Mouse (Mus musculus) heart, embryonic 12.5 days (tissue): ENCODE results near the gene Dnttip1. TPM values are rescaled to one million over a fixed set of nuclear protein-coding genes. Genes with fewer than 3 reads are reported as not detected.
A peak's percentile ranks its signal among the peaks of the same experiment; 100 is the strongest.

Experiments used
- ATAC-seq: fragments of 200-750 bp; cut with Nextera tagmentation; 2 replicates; pipeline ENCODE4 v1.8.0; 2017; ENCODE audit warnings: moderate TSS enrichment, moderate library complexity; ENCODE audit not compliant: insufficient number of reproducible peaks, low FRiP score
- H3K27ac ChIP-seq: fragments of 300-500 bp; sonication (generic); 2 replicates; pipeline ENCODE4 v1.5.1; 2016; ENCODE audit warnings: mild to moderate bottlenecking, moderate library complexity; ENCODE audit not compliant: poor library complexity, severe bottlenecking
- H3K27me3 ChIP-seq: fragments of 300-500 bp; sonication (generic); replicated peaks from 2 replicates; pipeline ENCODE4 v1.6.1; 2016; ENCODE audit warnings: mild to moderate bottlenecking, moderate library complexity
- H3K36me3 ChIP-seq: fragments of 300-500 bp; sonication (generic); 2 replicates; pipeline ENCODE4 v1.6.1; 2016; ENCODE audit warnings: mild to moderate bottlenecking, moderate library complexity
- H3K4me1 ChIP-seq: fragments of 300-500 bp; sonication (generic); replicated peaks from 2 replicates; pipeline ENCODE4 v1.6.1; 2016; ENCODE audit warnings: mild to moderate bottlenecking
- H3K4me2 ChIP-seq: fragments of 300-500 bp; sonication (generic); 2 replicates; pipeline ENCODE4 v1.6.1; 2016; ENCODE audit warnings: mild to moderate bottlenecking, moderate library complexity
- H3K4me3 ChIP-seq: fragments of 300-500 bp; sonication (generic); 2 replicates; pipeline ENCODE4 v1.5.1; 2016; ENCODE audit warnings: mild to moderate bottlenecking
- H3K9ac ChIP-seq: fragments of 300-500 bp; sonication (generic); 2 replicates; pipeline ENCODE4 v1.6.1; 2016; ENCODE audit warnings: mild to moderate bottlenecking, moderate library complexity
- H3K9me3 ChIP-seq: fragments of 300-500 bp; sonication (generic); replicated peaks from 2 replicates; pipeline ENCODE4 v1.6.1; 2016; ENCODE audit warnings: mild to moderate bottlenecking, moderate library complexity
- WGBS: fragments of 180-500 bp; shearing (Covaris S2); methylation state at CpG from one replicate; pipeline ENCODE4 v1.1.7; 2016; 5-methylcytosine and 5-hydroxymethylcytosine counted together
- polyA plus RNA-seq: library from polyadenylated mRNA; unstranded; fragments of >200 nt; fragmentation: Nextera tagmentation; extraction: Ambion mirVana; gene quantifications from 2 replicates; pipeline ENCODE4 v1.2.1, GENCODE M21; 2016

The Dnttip1 gene
- polyA plus RNA-seq, 1 experiment from 2014 or later, result 62.9 TPM

- peaks cover 40% of the 10 kb centered on the region for H3K36me3 ChIP-seq
- no peaks in the 10 kb centered on the region for H3K27me3 ChIP-seq
- peaks cover 21% of the 10 kb centered on the region for H3K4me1 ChIP-seq
- peak within 1 kb of the TSS; percentile 89 for H3K4me2 ChIP-seq
- ATAC-seq, result peak; percentile 97
- peak within 1 kb of the TSS; percentile 88 for H3K9ac ChIP-seq
- H3K27ac ChIP-seq, result peak within 1 kb of the TSS; percentile 82
- H3K4me3 ChIP-seq, result peak within 1 kb of the TSS; percentile 85
- no peaks in the 10 kb centered on the region for H3K9me3 ChIP-seq
- WGBS, result under 1% methylated on average over 47 of the region's 47 CpGs
These were observed 58.9 kb downstream of the Dnttip1 start, which contains the start of the genes Acot8 and Zswim3 for GRCm38 (mm10) chr2:164804533-164805331. TSS of gene Acot8 (minus strand) at chr2:164804882. TSS of gene Zswim3 (plus strand) at chr2:164805098.

GRCm38 (mm10) chr2:164805332-164805718, 59.5 kb downstream of the Dnttip1 start:
- peaks cover 35% of the 10 kb centered on the region for H3K36me3 ChIP-seq
- peak overlapping the region; percentile 82 for H3K27ac ChIP-seq
- peak overlapping the region; percentile 89 for H3K4me2 ChIP-seq
- peak overlapping the region; percentile 82 for H3K9ac ChIP-seq
- H3K4me3 ChIP-seq, result peak overlapping the region; percentile 85
- H3K27me3 ChIP-seq, result no peaks in the 10 kb centered on the region
- 1% methylated on average over 21 of the region's 21 CpGs for WGBS
- H3K4me1 ChIP-seq, result peaks cover 21% of the 10 kb centered on the region
- ATAC-seq, result peak; percentile 78
- H3K9me3 ChIP-seq, result no peaks in the 10 kb centered on the region

- H3K9ac ChIP-seq, result no peak overlapping the region
- peaks cover 23% of the 10 kb centered on the region for H3K36me3 ChIP-seq
- H3K27ac ChIP-seq, result no peak overlapping the region
- peaks cover 21% of the 10 kb centered on the region for H3K4me1 ChIP-seq
- H3K9me3 ChIP-seq, result no peaks in the 10 kb centered on the region
- no peaks in the 10 kb centered on the region for H3K27me3 ChIP-seq
- H3K4me2 ChIP-seq, result 0 out of 2 replicates have a peak overlapping the region, but pooled peaks have one; percentile 1
- WGBS, result 72% methylated on average over 7 of the region's 7 CpGs
- no peak for ATAC-seq
- H3K4me3 ChIP-seq, result no peak overlapping the region
These were observed 60.8 kb downstream of the Dnttip1 start for GRCm38 (mm10) chr2:164806614-164807013.

- peaks cover 20% of the 10 kb centered on the region for H3K4me1 ChIP-seq
- H3K9me3 ChIP-seq, result no peaks in the 10 kb centered on the region
- H3K36me3 ChIP-seq, result peaks cover 18% of the 10 kb centered on the region
- no peak overlapping the region for H3K4me3 ChIP-seq
- H3K9ac ChIP-seq, result no peak overlapping the region
- H3K4me2 ChIP-seq, result no peak overlapping the region
- H3K27me3 ChIP-seq, result no peaks in the 10 kb centered on the region
- WGBS, result 60% methylated on average over 2 of the region's 2 CpGs
- no peak for ATAC-seq
- H3K27ac ChIP-seq, result no peak overlapping the region
These were observed 67.8 kb downstream of the Dnttip1 start for GRCm38 (mm10) chr2:164813557-164813956.

GRCm38 (mm10) chr2:164815348-164815747, 69.6 kb downstream of the Dnttip1 start:
- no peak overlapping the region for H3K9ac ChIP-seq
- H3K36me3 ChIP-seq, result peaks cover 14% of the 10 kb centered on the region
- H3K27me3 ChIP-seq, result no peaks in the 10 kb centered on the region
- H3K4me1 ChIP-seq, result peaks cover 20% of the 10 kb centered on the region
- 77% methylated on average over 5 of the region's 5 CpGs for WGBS
- no peak overlapping the region for H3K27ac ChIP-seq
- H3K4me2 ChIP-seq, result no peak overlapping the region
- no peak for ATAC-seq
- no peak overlapping the region for H3K4me3 ChIP-seq
- H3K9me3 ChIP-seq, result no peaks in the 10 kb centered on the region

GRCm38 (mm10) chr2:164815821-164816220, 70.0 kb downstream of the Dnttip1 start:
- Histone ChIP-seq H3K4me3 (no peak overlapping the region), H3K27ac (no peak overlapping the region), H3K36me3 (peaks cover 18% of the 10 kb centered on the region), H3K9me3 (no peaks in the 10 kb centered on the region), H3K27me3 (no peaks in the 10 kb centered on the region), H3K4me1 (peaks cover 20% of the 10 kb centered on the region), H3K9ac (no peak overlapping the region), H3K4me2 (no peak overlapping the region)
- no peak for ATAC-seq
- 75% methylated on average over 8 of the region's 8 CpGs for WGBS

GRCm38 (mm10) chr2:164817206-164817605, 71.4 kb downstream of the Dnttip1 start:
- Histone ChIP-seq H3K9me3 (no peaks in the 10 kb centered on the region), H3K27me3 (no peaks in the 10 kb centered on the region), H3K4me1 (peaks cover 20% of the 10 kb centered on the region), H3K4me3 (no peak overlapping the region), H3K27ac (peak overlapping the region; percentile 22), H3K4me2 (no peak overlapping the region), H3K9ac (no peak overlapping the region), H3K36me3 (peaks cover 29% of the 10 kb centered on the region)
- WGBS, result 51% methylated on average over 6 of the region's 6 CpGs
- no peak for ATAC-seq

- Histone ChIP-seq H3K27ac (peak overlapping the region; percentile 22; the same call in 1 of the 2 replicates), H3K4me3 (no peak overlapping the region), H3K9ac (no peak overlapping the region), H3K9me3 (no peaks in the 10 kb centered on the region), H3K4me2 (no peak overlapping the region), H3K36me3 (peaks cover 27% of the 10 kb centered on the region), H3K27me3 (no peaks in the 10 kb centered on the region), H3K4me1 (peaks cover 20% of the 10 kb centered on the region)
- WGBS, result 60% methylated on average over 5 of the region's 5 CpGs
- 0 out of 2 replicates have a peak, but pooled peaks have one; percentile 31 for ATAC-seq
These were observed 71.9 kb downstream of the Dnttip1 start for GRCm38 (mm10) chr2:164817703-164818102.

Other genes with a start within 250 kb of the Dnttip1 start
- 53.4 and 54.3 TPM in 2 replicates for gene Pigt, start 248.5 kb upstream of the Dnttip1 start, polyA plus RNA-seq
- gene Wfdc2, start 183.6 kb upstream of the Dnttip1 start, polyA plus RNA-seq, result 3.1 and 3.3 TPM in 2 replicates
- gene Spint3, start 172.5 kb upstream of the Dnttip1 start, polyA plus RNA-seq, result not detected in 2 replicates
- 0.29 and 0.32 TPM in 2 replicates for gene Wfdc6a, start 160.5 kb upstream of the Dnttip1 start, polyA plus RNA-seq
- gene Eppin, start 152.4 kb upstream of the Dnttip1 start, polyA plus RNA-seq, result not detected in 2 replicates
- not detected in 2 replicates for gene Wfdc6b, start 132.5 kb upstream of the Dnttip1 start, polyA plus RNA-seq
- not detected in 2 replicates for gene Wfdc8, start 132.4 kb upstream of the Dnttip1 start, polyA plus RNA-seq
- not detected in 2 replicates for gene Wfdc16, start 107.2 kb upstream of the Dnttip1 start, polyA plus RNA-seq
- gene Wfdc10, start 89.9 kb upstream of the Dnttip1 start, polyA plus RNA-seq, result not detected in 2 replicates
- not detected in 2 replicates for gene Wfdc9, start 89.4 kb upstream of the Dnttip1 start, polyA plus RNA-seq
- gene Wfdc11, start 71.9 kb upstream of the Dnttip1 start, polyA plus RNA-seq, result not detected in 2 replicates
- gene Wfdc13, start 60.9 kb upstream of the Dnttip1 start, polyA plus RNA-seq, result not detected in 2 replicates
- 0.35 TPM in 1 of 2 replicates, not detected in the other for gene Spint4, start 47.5 kb upstream of the Dnttip1 start, polyA plus RNA-seq
- not detected in 2 replicates for gene Spint5, start 30.7 kb upstream of the Dnttip1 start, polyA plus RNA-seq
- 0.32 and 0.71 TPM in 2 replicates for gene Wfdc3, start 52 bp upstream of the Dnttip1 start, polyA plus RNA-seq
- 455 and 459 TPM in 2 replicates for gene Ube2c, start 23.9 kb downstream of the Dnttip1 start, polyA plus RNA-seq
- gene Tnnc2, start 34.0 kb downstream of the Dnttip1 start, polyA plus RNA-seq, result 0.36 and 1.6 TPM in 2 replicates
- 30.8 and 31.7 TPM in 2 replicates for gene Snx21, start 39.8 kb downstream of the Dnttip1 start, polyA plus RNA-seq
- 14.9 and 16.1 TPM in 2 replicates for gene Acot8, start 58.9 kb downstream of the Dnttip1 start, polyA plus RNA-seq
- gene Zswim3, start 59.1 kb downstream of the Dnttip1 start, polyA plus RNA-seq, result 5.4 and 6.7 TPM in 2 replicates
- 9.8 and 10.1 TPM in 2 replicates for gene Zswim1, start 76.7 kb downstream of the Dnttip1 start, polyA plus RNA-seq
- not detected in 2 replicates for gene Spata25, start 82.6 kb downstream of the Dnttip1 start, polyA plus RNA-seq
- gene Ctsa, start 86.9 kb downstream of the Dnttip1 start, polyA plus RNA-seq, result 169 and 175 TPM in 2 replicates
- 45.0 and 45.5 TPM in 2 replicates for gene Neurl2, start 87.5 kb downstream of the Dnttip1 start, polyA plus RNA-seq
- 9.7 and 9.9 TPM in 2 replicates for gene Pltp, start 111.7 kb downstream of the Dnttip1 start, polyA plus RNA-seq
- gene Pcif1, start 133.3 kb downstream of the Dnttip1 start, polyA plus RNA-seq, result 52.1 and 53.1 TPM in 2 replicates
- 11.4 and 12.2 TPM in 2 replicates for gene Zfp335, start 165.8 kb downstream of the Dnttip1 start, polyA plus RNA-seq
- gene Mmp9, start 194.8 kb downstream of the Dnttip1 start, polyA plus RNA-seq, result 0.42 TPM in 2 replicates
- 0.82 and 1.3 TPM in 2 replicates for gene Slc12a5, start 214.8 kb downstream of the Dnttip1 start, polyA plus RNA-seq